Mouse (Mus musculus): ENCODE measurements around the gene Esd. TPM values are rescaled to one million over a fixed set of nuclear protein-coding genes. Genes with fewer than 3 reads are reported as not detected.

The Esd gene
- polyA plus RNA-seq (2012; rRNA removed): 315 and 394 TPM in 2 replicates

- peak; percentile 97 for DNase-seq
- peak within 1 kb of the TSS; percentile 98 for H3K4me3 ChIP-seq (ENCODE audit: insufficient read depth, low read depth, low read length)
- H3K36me3 ChIP-seq (ENCODE audit: control insufficient read depth, insufficient read depth, low read length): peaks cover 2% of the 10 kb centered on the region; the same call in 1 of the 2 replicates
- H3K4me1 ChIP-seq (ENCODE audit: control insufficient read depth, insufficient read depth, low read length): peaks cover 3% of the 10 kb centered on the region; the same call in 1 of the 2 replicates
- H3K27me3 ChIP-seq (replicated peaks; ENCODE audit: control insufficient read depth, insufficient read depth, low read length): no peaks in the 10 kb centered on the region
- H3K27ac ChIP-seq (ENCODE audit: insufficient read depth, low read depth, low read length): peak within 1 kb of the TSS; percentile 96
- no peak for TF ChIP-seq CTCF (conservative IDR thresholded peaks at IDR 0.05; ENCODE audit: insufficient read depth, insufficient read length, low read depth, low read length)
- peak; percentile 83 for TF ChIP-seq POLR2A (IDR thresholded peaks at IDR 0.05; ENCODE audit: low read depth, low read length)
- under 1% methylated on average over 53 of the region's 53 CpGs for WGBS
Measured at GRCm38 (mm10) chr14:74732079-74732783, at the start of gene Esd. Gene Esd (plus strand): TSS chr14:74732297.

GRCm38 (mm10) chr14:74684298-74684978 is 47.7 kb upstream of the Esd start:
- Histone ChIP-seq H3K4me3 (ENCODE audit: insufficient read depth, low read depth, low read length) (no peak overlapping the region), H3K4me1 (ENCODE audit: control insufficient read depth, insufficient read depth, low read length) (no peaks in the 10 kb centered on the region), H3K27ac (ENCODE audit: insufficient read depth, low read depth, low read length) (no peak overlapping the region), H3K36me3 (ENCODE audit: control insufficient read depth, insufficient read depth, low read length) (no peaks in the 10 kb centered on the region), H3K27me3 (replicated peaks; ENCODE audit: control insufficient read depth, insufficient read depth, low read length) (no peaks in the 10 kb centered on the region)
- WGBS: 80% methylated on average over 5 of the region's 5 CpGs
- TF ChIP-seq CTCF (conservative IDR thresholded peaks at IDR 0.05; ENCODE audit: insufficient read depth, insufficient read length, low read depth, low read length) (no peak), POLR2A (IDR thresholded peaks at IDR 0.05; ENCODE audit: low read depth, low read length) (no peak)
- no peak for DNase-seq

- TF ChIP-seq POLR2A (IDR thresholded peaks at IDR 0.05; ENCODE audit: low read depth, low read length) (no peak), CTCF (conservative IDR thresholded peaks at IDR 0.05; ENCODE audit: insufficient read depth, insufficient read length, low read depth, low read length) (no peak)
Measured at GRCm38 (mm10) chr14:74691963-74692362, 40.1 kb upstream of the Esd start.

GRCm38 (mm10) chr14:74696766-74697165 is 35.3 kb upstream of the Esd start:
- TF ChIP-seq POLR2A (IDR thresholded peaks at IDR 0.05; ENCODE audit: low read depth, low read length) (no peak), CTCF (conservative IDR thresholded peaks at IDR 0.05; ENCODE audit: insufficient read depth, insufficient read length, low read depth, low read length) (no peak)
- WGBS: 27% methylated on average over 4 of the region's 4 CpGs
- H3K4me3 ChIP-seq (ENCODE audit: insufficient read depth, low read depth, low read length): no peak overlapping the region
- H3K36me3 ChIP-seq (ENCODE audit: control insufficient read depth, insufficient read depth, low read length): no peaks in the 10 kb centered on the region
- DNase-seq: no peak
- no peaks in the 10 kb centered on the region for H3K4me1 ChIP-seq (ENCODE audit: control insufficient read depth, insufficient read depth, low read length)
- H3K27me3 ChIP-seq (replicated peaks; ENCODE audit: control insufficient read depth, insufficient read depth, low read length): no peaks in the 10 kb centered on the region
- H3K27ac ChIP-seq (ENCODE audit: insufficient read depth, low read depth, low read length): no peak overlapping the region

More at GRCm38 (mm10) chr14:74691963-74692362, 40.1 kb upstream of the Esd start:
- DNase-seq: no peak
- Histone ChIP-seq H3K27ac (ENCODE audit: insufficient read depth, low read depth, low read length) (no peak overlapping the region), H3K4me3 (ENCODE audit: insufficient read depth, low read depth, low read length) (no peak overlapping the region), H3K4me1 (ENCODE audit: control insufficient read depth, insufficient read depth, low read length) (no peaks in the 10 kb centered on the region), H3K36me3 (ENCODE audit: control insufficient read depth, insufficient read depth, low read length) (no peaks in the 10 kb centered on the region), H3K27me3 (replicated peaks; ENCODE audit: control insufficient read depth, insufficient read depth, low read length) (no peaks in the 10 kb centered on the region)
- WGBS: 89% methylated on average over 2 of the region's 2 CpGs

- H3K36me3 ChIP-seq (ENCODE audit: control insufficient read depth, insufficient read depth, low read length): no peaks in the 10 kb centered on the region
- TF ChIP-seq CTCF (conservative IDR thresholded peaks at IDR 0.05; ENCODE audit: insufficient read depth, insufficient read length, low read depth, low read length) (no peak), POLR2A (IDR thresholded peaks at IDR 0.05; ENCODE audit: low read depth, low read length) (no peak)
- no peak for DNase-seq
- H3K27ac ChIP-seq (ENCODE audit: insufficient read depth, low read depth, low read length): no peak overlapping the region
- no peaks in the 10 kb centered on the region for H3K27me3 ChIP-seq (replicated peaks; ENCODE audit: control insufficient read depth, insufficient read depth, low read length)
- no peak overlapping the region for H3K4me3 ChIP-seq (ENCODE audit: insufficient read depth, low read depth, low read length)
- no peaks in the 10 kb centered on the region for H3K4me1 ChIP-seq (ENCODE audit: control insufficient read depth, insufficient read depth, low read length)
Measured at GRCm38 (mm10) chr14:74697432-74697831, 34.7 kb upstream of the Esd start.

- Histone ChIP-seq H3K27ac (ENCODE audit: insufficient read depth, low read depth, low read length) (no peak overlapping the region), H3K4me3 (ENCODE audit: insufficient read depth, low read depth, low read length) (no peak overlapping the region), H3K4me1 (ENCODE audit: control insufficient read depth, insufficient read depth, low read length) (no peaks in the 10 kb centered on the region), H3K27me3 (replicated peaks; ENCODE audit: control insufficient read depth, insufficient read depth, low read length) (no peaks in the 10 kb centered on the region), H3K36me3 (ENCODE audit: control insufficient read depth, insufficient read depth, low read length) (no peaks in the 10 kb centered on the region)
- TF ChIP-seq CTCF (conservative IDR thresholded peaks at IDR 0.05; ENCODE audit: insufficient read depth, insufficient read length, low read depth, low read length) (no peak), POLR2A (IDR thresholded peaks at IDR 0.05; ENCODE audit: low read depth, low read length) (no peak)
- WGBS: 87% methylated on average over 3 of the region's 3 CpGs
- no peak for DNase-seq
Measured at GRCm38 (mm10) chr14:74699241-74699640, 32.9 kb upstream of the Esd start.

- WGBS: 47% methylated on average over 6 of the region's 6 CpGs
- no peaks in the 10 kb centered on the region for H3K36me3 ChIP-seq (ENCODE audit: control insufficient read depth, insufficient read depth, low read length)
- H3K4me1 ChIP-seq (ENCODE audit: control insufficient read depth, insufficient read depth, low read length): no peaks in the 10 kb centered on the region
- H3K4me3 ChIP-seq (ENCODE audit: insufficient read depth, low read depth, low read length): no peak overlapping the region
- peak; percentile 0 for DNase-seq
- no peaks in the 10 kb centered on the region for H3K27me3 ChIP-seq (replicated peaks; ENCODE audit: control insufficient read depth, insufficient read depth, low read length)
- H3K27ac ChIP-seq (ENCODE audit: insufficient read depth, low read depth, low read length): no peak overlapping the region
- TF ChIP-seq POLR2A (IDR thresholded peaks at IDR 0.05; ENCODE audit: low read depth, low read length): no peak
- no peak for TF ChIP-seq CTCF (conservative IDR thresholded peaks at IDR 0.05; ENCODE audit: insufficient read depth, insufficient read length, low read depth, low read length)
Measured at GRCm38 (mm10) chr14:74703930-74704329, 28.2 kb upstream of the Esd start.

All from kidney, adult 2 months (tissue).